ENCODE assay signal across 7 mouse cellular contexts in the genomic region with DNA sequence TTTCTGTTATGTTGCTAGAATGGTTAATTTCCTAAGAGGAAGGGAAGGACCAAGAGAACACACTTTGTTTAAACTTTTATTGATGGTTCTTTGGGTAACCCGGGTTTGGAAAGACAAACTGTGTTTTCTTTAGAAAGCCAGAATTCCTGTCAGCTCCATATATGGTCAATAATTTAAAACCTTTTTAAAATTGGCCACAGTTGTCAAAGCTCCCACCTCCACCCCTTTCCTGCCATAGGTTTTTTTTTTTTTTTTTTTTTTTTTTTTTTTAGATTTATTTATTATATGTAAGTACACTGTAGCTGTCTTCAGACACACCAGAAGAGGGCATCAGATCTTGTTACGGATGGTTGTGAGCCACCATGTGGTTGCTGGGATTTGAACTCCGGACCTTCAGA. TPM values are rescaled to one million over a fixed set of nuclear protein-coding genes. Genes with fewer than 3 reads are reported as not detected.
DNase-seq lines count a peak whose midpoint lies in the region; ATAC-seq and TF ChIP-seq lines count a peak whose summit lies in the region.
"Not testable (repeated sequence)": the region's sequence is repeated elsewhere in the genome, so short reads cannot be mapped to it uniquely, and the experiment has no call there.

No protein-coding gene starts in this region.

- not testable (repeated sequence) for H3K27me3 ChIP-seq in forebrain, embryonic 14.5 days (replicated peaks; ENCODE audit: control insufficient read depth, insufficient read depth, low read length); heart, postnatal 0 days (ENCODE audit: control insufficient read depth, insufficient read depth, low read length); kidney, adult 2 months (replicated peaks; ENCODE audit: control insufficient read depth, insufficient read depth, low read length); liver, adult 2 months (ENCODE audit: control insufficient read depth, insufficient read depth, low read length); neural tube, embryonic 13.5 days

- not testable (repeated sequence) for H3K9me3 ChIP-seq in forebrain, embryonic 14.5 days (replicated peaks; ENCODE audit: control insufficient read depth, low read length); heart, postnatal 0 days (replicated peaks; ENCODE audit: control insufficient read depth, low read length); neural tube, embryonic 13.5 days

- peak overlapping the region; percentile 85 for H3K4me2 ChIP-seq in forebrain, embryonic 14.5 days (ENCODE audit: low read length)
- H3K4me2 ChIP-seq in heart, postnatal 0 days (ENCODE audit: low read depth, low read length), result peak overlapping the region; percentile 88
- H3K4me2 ChIP-seq in neural tube, embryonic 13.5 days, result peak overlapping the region; percentile 88

- H3K4me3 ChIP-seq in cortical plate, adult 2 months (ENCODE audit: insufficient read depth, low read length), result peak overlapping the region; percentile 73
- H3K4me3 ChIP-seq in forebrain, embryonic 14.5 days (ENCODE audit: low read depth, low read length), result peak overlapping the region; percentile 74
- H3K4me3 ChIP-seq in heart, postnatal 0 days (ENCODE audit: low read depth, low read length), result peak overlapping the region; percentile 85
- H3K4me3 ChIP-seq in kidney, adult 2 months (ENCODE audit: insufficient read depth, low read depth, low read length), result peak overlapping the region; percentile 82
- peak overlapping the region; percentile 88 for H3K4me3 ChIP-seq in liver, adult 2 months (ENCODE audit: insufficient read depth, low read depth, low read length)
- peak overlapping the region; percentile 74 for H3K4me3 ChIP-seq in macrophage (ENCODE audit: inconsistent target)
- H3K4me3 ChIP-seq in neural tube, embryonic 13.5 days, result peak overlapping the region; percentile 61

- not testable (repeated sequence) for TF ChIP-seq CTCF in cortical plate, adult 2 months (IDR thresholded peaks at IDR 0.05; ENCODE audit: extremely low read depth, insufficient read depth, low read length); heart, postnatal 0 days (IDR thresholded peaks at IDR 0.05; ENCODE audit: low read depth); kidney, adult 2 months (conservative IDR thresholded peaks at IDR 0.05; ENCODE audit: insufficient read depth, insufficient read length, low read depth, low read length); liver, adult 2 months (IDR thresholded peaks at IDR 0.05; ENCODE audit: low read depth, low read length)

- not testable (repeated sequence) for H3K27ac ChIP-seq in cortical plate, adult 2 months (ENCODE audit: insufficient read depth, low read length); forebrain, embryonic 14.5 days (ENCODE audit: low read depth, low read length); heart, postnatal 0 days (ENCODE audit: low read depth); kidney, adult 2 months (ENCODE audit: insufficient read depth, low read depth, low read length); liver, adult 2 months (replicated peaks; ENCODE audit: insufficient read depth, low read depth, low read length); macrophage; neural tube, embryonic 13.5 days (replicated peaks)

- not testable (repeated sequence) for H3K9ac ChIP-seq in forebrain, embryonic 14.5 days (ENCODE audit: low read length); liver, adult 2 months (ENCODE audit: low read depth, low read length); neural tube, embryonic 13.5 days
- peak overlapping the region; percentile 95; the same call in 1 of the 2 replicates for H3K9ac ChIP-seq in heart, postnatal 0 days (replicated peaks; ENCODE audit: low read depth, low read length)

- not testable (repeated sequence) for H3K36me3 ChIP-seq in forebrain, embryonic 14.5 days (ENCODE audit: control insufficient read depth, insufficient read depth, low read length); heart, postnatal 0 days (replicated peaks; ENCODE audit: control insufficient read depth, insufficient read depth, low read length); kidney, adult 2 months (ENCODE audit: control insufficient read depth, insufficient read depth, low read length); liver, adult 2 months (ENCODE audit: control insufficient read depth, insufficient read depth, low read length); macrophage (ENCODE audit: inconsistent target); neural tube, embryonic 13.5 days

- not testable (repeated sequence) for TF ChIP-seq POLR2A in cortical plate, adult 2 months (IDR thresholded peaks at IDR 0.05; ENCODE audit: extremely low read depth, insufficient read depth, low read length); kidney, adult 2 months (IDR thresholded peaks at IDR 0.05; ENCODE audit: low read depth, low read length); liver, adult 2 months (IDR thresholded peaks at IDR 0.05; ENCODE audit: extremely low read depth, insufficient read depth, low read length)

- 55% methylated on average over 3 of the region's 3 CpGs for WGBS in forebrain, embryonic 14.5 days
- 62% methylated on average over 3 of the region's 3 CpGs for WGBS in heart, postnatal 0 days
- WGBS in kidney, adult 2 months, result 49% methylated on average over 3 of the region's 3 CpGs
- 47% methylated on average over 3 of the region's 3 CpGs for WGBS in liver, adult 2 months
- WGBS in macrophage (ENCODE audit: missing documents), result 49% methylated on average over 2 of the region's 3 CpGs
- 57% methylated on average over 3 of the region's 3 CpGs for WGBS in neural tube, embryonic 13.5 days

- not testable (repeated sequence) for H3K4me1 ChIP-seq in cortical plate, adult 2 months (ENCODE audit: control insufficient read depth, insufficient read depth, low read length); forebrain, embryonic 14.5 days (ENCODE audit: control insufficient read depth, insufficient read depth, low read length); heart, postnatal 0 days (ENCODE audit: control insufficient read depth, insufficient read depth); kidney, adult 2 months (ENCODE audit: control insufficient read depth, insufficient read depth, low read length); liver, adult 2 months (ENCODE audit: control insufficient read depth, insufficient read depth, low read length); neural tube, embryonic 13.5 days (replicated peaks)

- not testable (repeated sequence) for H3K79me2 ChIP-seq in liver, adult 2 months (ENCODE audit: control insufficient read depth, insufficient read depth, low read length); macrophage (ENCODE audit: inconsistent target)

- not testable (repeated sequence) for TF ChIP-seq EP300 in heart, postnatal 0 days (IDR thresholded peaks at IDR 0.05; ENCODE audit: low read depth)

- ATAC-seq in forebrain, embryonic 14.5 days; heart, postnatal 0 days (ENCODE audit: insufficient read depth, low read depth); neural tube, embryonic 13.5 days (ENCODE audit: low read depth): not testable (repeated sequence)

- DNase-seq in forebrain, embryonic 14.5 days (ENCODE audit: low spot score); heart, postnatal 0 days (ENCODE audit: low spot score); kidney, adult 2 months; liver, adult 2 months (ENCODE audit: extremely low read depth, low read depth, low spot score): not testable (repeated sequence)

RNA-seq across cellular contexts. Expression of a gene that starts 1.2 kb away (rescaled TPM):
- 7.8 and 7.9 TPM in 2 replicates for polyA plus RNA-seq in cortical plate, adult 2 months (2012; rRNA removed)
- 5.8 and 6.4 TPM in 2 replicates for polyA plus RNA-seq in forebrain, embryonic 14.5 days (2014; fragmentation: Nextera tagmentation; extraction: Ambion mirVana)
- 9.6 and 61.1 TPM in 2 replicates for total RNA-seq in heart, postnatal 0 days (2014; rRNA removed; ENCODE audit: low replicate concordance)
- 12.0 and 15.0 TPM in 2 replicates for polyA plus RNA-seq in heart, postnatal 0 days (2015; fragmentation: Nextera tagmentation; extraction: Ambion mirVana)
- polyA plus RNA-seq in kidney, adult 2 months (2012; rRNA removed), result 11.0 and 13.3 TPM in 2 replicates
- 102 and 130 TPM in 2 replicates for total RNA-seq in liver, adult 2 months (2014; rRNA removed)
- 16.3 and 18.1 TPM in 2 replicates for polyA plus RNA-seq in liver, adult 2 months (2012; rRNA removed)
- total RNA-seq in macrophage (2018; cell fraction: chromatin; rRNA removed), result 10 to 100 TPM; 11.6 to 72.7 (median 45.3) TPM
- total RNA-seq in macrophage (2018; cell fraction: cytosol; rRNA removed), result 10 to 100 TPM; 37.3 to 86.9 (median 61.3) TPM
- total RNA-seq in macrophage (2018; cell fraction: nucleus; rRNA removed), result 100 to 1,000 TPM in 7 of 26 experiments, 10 to 100 TPM in 19; 37.4 to 149 (median 77.2) TPM
- 46.7 to 65.9 TPM (median 51.4 TPM) in 3 replicates for polyA plus RNA-seq in macrophage (2018)
- polyA plus RNA-seq in neural tube, embryonic 13.5 days (2015; fragmentation: Nextera tagmentation; extraction: Ambion mirVana), result 2.8 and 4.8 TPM in 2 replicates
